Mouse (Mus musculus) stomach, postnatal 0 days (tissue): ENCODE measurements around the gene Sh3glb1.

Experiments used
- CTCF ChIP-seq: IDR thresholded peaks from 2 replicates; pipeline ENCODE4 v1.5.1; 2016; ENCODE audit warnings: antibody characterized with exemption, low read depth, mild to moderate bottlenecking, moderate library complexity
- EP300 ChIP-seq: optimal IDR thresholded peaks from 2 replicates; pipeline ENCODE3; 2016; ENCODE audit warnings: antibody characterized with exemption

DNA sequence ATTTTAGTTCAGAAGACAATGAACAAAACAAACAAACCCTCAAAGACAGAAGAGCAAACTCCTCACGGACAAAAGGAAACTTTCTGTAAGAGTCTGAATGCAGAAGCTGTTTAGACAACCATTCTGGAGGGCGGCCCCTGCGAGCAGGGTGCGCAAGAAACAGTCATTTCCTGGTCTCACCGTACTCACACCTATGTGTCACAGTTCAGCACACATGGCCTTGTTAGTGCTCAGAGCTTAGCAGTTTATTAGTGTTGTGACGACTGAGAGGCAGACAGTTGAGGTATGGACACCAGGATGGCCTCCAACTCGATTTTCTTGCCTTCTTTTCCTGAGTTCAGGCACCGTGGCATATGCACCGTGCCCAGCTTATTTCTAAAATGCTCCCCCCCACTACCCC is 4.2 kb downstream of the Sh3glb1 start:
- TF ChIP-seq EP300: no peak
- no peak for TF ChIP-seq CTCF
